Mouse (Mus musculus) common myeloid progenitor, adult 5-6 weeks (primary cell): ENCODE data around the gene Arhgap8. TPM values are rescaled to one million over a fixed set of nuclear protein-coding genes. Genes with fewer than 3 reads are reported as not detected.
"Not testable (repeated sequence)": the region's sequence is repeated elsewhere in the genome, so short reads cannot be mapped to it uniquely, and the experiment has no call there.

Experiments used
- ATAC-seq: replicated peaks from 2 replicates; pipeline ENCODE4 v1.8.0; 2016; ENCODE audit warnings: low read depth, mild to moderate bottlenecking, moderate TSS enrichment, inconsistent platforms; ENCODE audit not compliant: poor library complexity, severe bottlenecking
- total RNA-seq: library from RNA; stranded (forward); fragments of 200-1000, 187-1606 nt; gene quantifications from 2 replicates; pipeline ENCODE4 v1.2.3, GENCODE M21; 2017

Gene Arhgap8
- total RNA-seq, 1 experiment from 2014 or later: not detected

DNA sequence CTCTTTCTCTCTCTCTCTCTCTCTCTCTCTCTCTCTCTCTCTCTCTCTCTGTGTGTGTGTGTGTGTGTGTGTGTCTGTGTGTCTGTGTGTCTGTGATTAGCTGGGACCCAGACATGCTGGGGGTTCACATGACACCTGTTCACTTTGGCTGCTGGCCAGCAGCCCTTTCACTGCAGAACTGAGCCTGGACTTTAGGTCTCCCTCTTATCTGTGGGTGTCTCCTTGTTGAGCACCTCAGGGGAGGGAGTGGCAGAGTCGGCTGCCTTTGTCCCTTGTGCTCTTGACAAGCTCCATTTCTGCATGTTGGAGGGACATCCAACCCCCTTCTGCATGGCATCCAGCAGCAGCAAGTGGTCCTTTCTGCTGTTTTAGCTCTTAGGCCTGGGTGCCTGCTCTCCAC, 11.0 kb downstream of the Arhgap8 start:
- no peak for ATAC-seq

- no peak for ATAC-seq
Measured at GRCm38 (mm10) chr15:84731676-84732424, 12.0 kb downstream of the Arhgap8 start.

GRCm38 (mm10) chr15:84732425-84732749, 12.5 kb downstream of the Arhgap8 start:
- no peak for ATAC-seq

DNA sequence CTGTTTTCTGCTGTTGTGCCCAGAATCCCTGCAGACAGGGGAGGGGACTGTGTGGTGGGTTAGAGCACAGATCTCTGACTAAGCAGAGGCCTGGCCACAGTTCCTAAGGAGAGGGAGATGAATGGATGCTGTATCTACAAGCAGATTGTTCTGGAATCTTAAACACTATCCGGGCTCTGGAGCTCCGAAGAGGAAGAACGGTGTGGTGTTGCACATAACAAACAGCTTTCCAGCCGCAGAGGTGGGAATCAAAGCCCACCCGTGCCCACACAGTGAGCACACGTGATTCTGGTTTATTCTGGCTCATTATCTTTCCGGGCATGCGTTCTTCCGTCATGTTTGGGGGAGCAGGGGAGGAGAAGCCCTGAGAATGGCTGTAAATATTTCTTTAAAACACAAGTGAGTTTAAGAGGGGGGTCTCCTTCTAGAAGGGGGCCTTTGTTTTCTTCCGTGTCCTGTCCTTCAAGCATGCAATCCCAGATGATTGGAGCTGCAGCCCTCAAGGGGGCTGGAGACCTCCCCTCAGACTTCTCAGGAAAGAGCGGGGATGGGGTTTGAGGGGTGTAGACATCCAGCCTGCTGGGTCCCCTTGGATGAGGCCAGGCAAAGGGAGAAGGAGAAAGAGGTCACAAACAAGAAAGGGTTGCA, 16.6 kb downstream of the Arhgap8 start:
- no peak for ATAC-seq

DNA sequence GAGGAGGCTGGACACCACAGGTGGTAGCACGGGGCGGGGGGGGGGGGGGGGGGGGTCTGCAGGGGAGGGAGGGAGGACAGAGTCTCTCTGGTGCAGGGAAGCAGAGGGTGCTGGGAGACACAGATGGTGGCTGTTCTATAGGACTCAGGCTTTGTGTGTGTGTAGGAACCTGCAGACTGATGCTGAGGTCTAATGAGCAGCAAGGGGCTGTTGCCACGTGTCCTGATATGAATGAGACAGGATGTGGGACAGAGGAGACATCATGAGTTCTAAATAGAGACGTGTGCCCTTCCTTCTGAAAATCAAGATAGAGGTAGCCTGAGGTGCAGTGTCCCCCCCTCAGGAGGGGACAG, 17.1 kb downstream of the Arhgap8 start:
- ATAC-seq: no peak

DNA sequence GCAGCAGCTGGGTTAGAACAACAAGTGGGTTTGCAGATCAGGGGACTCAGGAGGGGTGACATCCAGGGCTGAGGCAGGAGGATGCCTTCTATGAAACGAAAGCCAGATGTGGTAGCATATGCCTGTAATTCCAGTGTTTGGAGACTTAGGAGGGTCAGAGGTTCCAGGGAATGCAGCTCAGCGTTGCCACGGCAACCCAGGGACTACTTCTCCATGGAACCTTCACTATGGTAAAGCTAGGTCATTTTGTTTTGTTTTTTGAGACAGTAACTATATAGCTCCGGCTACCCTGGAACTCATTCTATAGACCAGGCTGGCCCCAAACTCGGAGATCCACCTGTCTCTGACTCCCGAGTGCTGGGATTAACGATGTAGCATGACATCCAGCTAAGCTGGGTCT, 18.4 kb downstream of the Arhgap8 start:
- ATAC-seq: no peak

- no peak for ATAC-seq
Measured at GRCm38 (mm10) chr15:84741573-84741972, 21.7 kb downstream of the Arhgap8 start.

GRCm38 (mm10) chr15:84743347-84743746, 23.5 kb downstream of the Arhgap8 start:
- ATAC-seq: no peak

- ATAC-seq: no peak
Measured at GRCm38 (mm10) chr15:84744308-84744707, 24.5 kb downstream of the Arhgap8 start.

- no peak for ATAC-seq
Measured at GRCm38 (mm10) chr15:84745831-84746230, 26.0 kb downstream of the Arhgap8 start.

DNA sequence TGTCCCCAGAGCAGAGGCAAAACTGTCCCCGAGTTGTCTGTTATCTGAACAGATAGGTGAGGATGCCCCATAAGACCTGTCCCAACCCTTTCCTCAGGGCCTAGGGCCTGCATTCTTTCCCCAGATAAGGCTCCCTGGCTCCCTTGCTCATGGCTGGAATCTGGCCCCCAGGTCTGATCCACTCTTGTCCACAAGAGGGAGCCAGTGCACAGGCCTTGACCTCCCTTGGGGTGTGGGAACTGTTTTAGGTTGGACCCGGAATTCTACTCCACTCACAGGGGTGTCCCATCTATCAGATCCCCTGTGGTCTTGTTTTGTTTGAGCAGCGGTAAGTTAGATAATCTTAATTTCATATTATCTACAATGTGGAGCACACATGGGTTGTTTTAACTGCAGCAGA, 35.1 kb downstream of the Arhgap8 start:
- peak; percentile 84 for ATAC-seq

GRCm38 (mm10) chr15:84756426-84756825, 36.6 kb downstream of the Arhgap8 start:
- ATAC-seq: no peak

DNA sequence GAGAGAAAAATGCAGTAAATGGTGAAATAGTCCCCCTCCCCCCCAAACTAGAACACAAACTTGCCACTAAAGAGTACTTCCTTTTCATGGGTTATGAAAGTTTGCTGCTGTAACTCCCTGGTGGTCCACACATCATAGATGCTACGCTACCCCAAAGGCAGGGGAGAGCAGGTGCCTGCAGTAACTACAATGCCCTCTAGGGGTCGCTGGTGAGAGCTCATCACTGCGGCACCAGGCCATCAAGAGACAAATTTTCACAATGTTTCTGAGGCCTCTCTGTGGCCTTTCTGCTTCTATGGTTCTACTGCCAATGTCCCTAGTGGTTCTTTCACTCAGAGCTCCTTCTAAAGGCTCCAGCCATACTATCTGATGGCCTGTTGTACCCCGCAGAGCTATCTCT, 38.6 kb downstream of the Arhgap8 start:
- peak; percentile 66; the same call in 1 of the 2 replicates for ATAC-seq

DNA sequence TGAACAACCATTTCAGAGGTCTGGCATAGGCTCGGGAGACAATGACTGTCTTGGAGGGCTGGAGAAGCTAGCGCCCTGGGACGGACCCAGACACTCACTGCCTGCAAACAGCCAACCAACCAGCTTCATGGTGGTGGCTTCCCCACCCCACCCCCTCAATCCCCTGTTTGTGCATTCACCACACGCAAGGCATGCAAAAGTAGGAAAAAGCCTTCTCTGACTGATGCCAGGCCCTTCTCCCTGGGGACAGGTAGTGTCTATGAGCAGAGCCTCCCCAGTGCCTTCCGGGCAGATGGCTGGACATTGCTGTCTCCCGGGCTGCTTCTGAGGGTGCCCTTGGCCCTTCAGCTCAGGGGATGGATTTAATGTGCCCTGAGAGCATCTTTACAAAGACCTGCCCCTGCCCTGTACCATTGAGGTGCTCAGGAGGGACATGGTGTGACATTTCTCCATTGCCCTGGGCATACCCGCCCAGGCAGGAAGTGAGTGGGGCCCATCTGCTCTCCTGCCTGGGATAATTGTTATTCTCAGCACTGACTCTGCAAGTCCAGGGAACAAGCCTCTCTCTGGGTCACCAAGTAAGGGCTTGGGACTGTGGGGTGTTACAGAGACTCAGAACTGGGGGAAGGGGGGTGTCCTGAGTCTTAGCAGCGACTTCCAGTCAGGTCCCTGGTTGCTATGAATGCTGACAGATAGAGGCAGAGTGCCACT, 43.0 kb downstream of the Arhgap8 start:
- no peak for ATAC-seq

DNA sequence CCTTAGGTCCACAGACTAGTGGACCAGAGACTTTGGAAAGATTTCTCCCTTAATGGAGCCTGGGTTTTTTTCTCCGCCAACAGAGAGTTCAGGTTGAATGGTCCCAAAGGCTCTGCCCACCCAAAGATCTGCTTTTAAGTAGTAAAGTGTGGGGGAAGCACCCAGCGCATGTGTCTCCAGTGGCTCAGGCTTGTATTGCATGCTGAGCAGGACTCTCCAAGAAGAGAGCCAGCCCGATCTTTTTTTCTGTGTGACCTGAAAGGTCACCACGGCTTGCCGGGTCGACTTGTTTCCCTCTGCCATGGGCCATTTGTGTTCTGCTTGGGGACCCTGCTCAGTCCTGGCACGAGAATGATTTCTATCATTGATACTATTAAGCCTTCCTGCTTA, 43.6 kb downstream of the Arhgap8 start:
- no peak for ATAC-seq

- no peak for ATAC-seq
Measured at GRCm38 (mm10) chr15:84766621-84767020, 46.8 kb downstream of the Arhgap8 start.

GRCm38 (mm10) chr15:84768531-84768930, 48.7 kb downstream of the Arhgap8 start:
- not testable (repeated sequence) for ATAC-seq

DNA sequence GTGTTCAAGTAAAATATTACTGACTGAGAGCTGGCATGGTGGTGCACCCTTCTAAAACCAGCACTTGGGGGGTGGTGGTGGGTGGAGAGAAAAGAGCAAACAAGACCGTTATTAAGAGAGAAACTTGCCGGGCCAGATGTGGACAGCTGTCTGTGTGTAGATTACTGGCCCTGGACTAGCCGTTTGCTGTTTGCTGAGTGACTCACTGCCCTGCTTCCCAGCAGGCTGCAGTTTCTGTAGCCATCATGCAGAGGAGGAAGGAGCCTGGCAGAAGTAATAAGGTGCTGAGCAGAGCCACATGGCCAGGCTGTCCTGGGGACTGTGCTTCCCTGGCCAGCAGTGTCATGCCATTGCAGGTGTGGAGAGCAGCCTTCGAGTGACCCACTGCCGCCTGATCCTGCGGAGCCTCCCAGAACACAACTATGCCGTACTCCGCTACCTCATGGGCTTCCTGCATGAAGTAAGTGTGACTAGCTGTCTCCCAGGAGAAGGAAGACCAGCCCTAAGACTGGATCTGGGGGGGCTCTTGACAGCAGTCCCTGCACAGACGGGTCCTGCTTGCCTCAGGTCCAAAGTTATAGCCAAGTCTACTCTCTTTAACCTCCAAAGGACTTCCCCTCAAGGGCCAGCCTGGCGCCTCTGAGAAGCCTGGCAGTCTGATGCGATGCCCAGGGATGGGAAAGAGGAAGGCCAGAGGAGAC, 49.9 kb downstream of the Arhgap8 start:
- ATAC-seq: no peak

GRCm38 (mm10) chr15:84772191-84773111, 52.6 kb downstream of the Arhgap8 start:
- peak; percentile 58; the same call in 1 of the 2 replicates for ATAC-seq
